In genomic region chr10:19167641-19168271, GRCm38 (mm10) we compare ENCODE assay signal across 8 mouse cellular contexts.
DNase-seq lines count a peak whose midpoint lies in the region; ATAC-seq and TF ChIP-seq lines count a peak whose summit lies in the region.

No protein-coding gene starts in this region.

- ATAC-seq in heart, embryonic 13.5 days (ENCODE audit: extremely low read depth, insufficient number of reproducible peaks, low FRiP score, low TSS enrichment) = peak; percentile 73
- peak; percentile 25; the same call in 1 of the 2 replicates for ATAC-seq in liver, postnatal 0 days

- DNase-seq in B cell, adult 2 months = peak; percentile 25 to 26
- peak; percentile 74 for DNase-seq in ZHBTc4 (ENCODE audit: low read depth, low spot score)
- DNase-seq in liver, postnatal 0 days = no peak
- DNase-seq in retina, embryonic 14.5 days (ENCODE audit: low spot score) = peak; percentile 60
- DNase-seq in spleen, postnatal 4 days (ENCODE audit: low spot score in 2 of 2) = no peak
- DNase-seq in ovary, postnatal 36 days (ENCODE audit: low spot score) = no peak
- no peak for DNase-seq in frontal cortex, postnatal 14 days (ENCODE audit: low spot score in 2 of 2)

- peak overlapping the region; percentile 79 for H3K27ac ChIP-seq in heart, embryonic 13.5 days (replicated peaks)
- H3K27ac ChIP-seq in liver, postnatal 0 days (ENCODE audit: low read depth) = peak overlapping the region; percentile 29; the same call in 1 of the 2 replicates

- no peak for TF ChIP-seq CTCF in liver, postnatal 0 days (IDR thresholded peaks at IDR 0.05; ENCODE audit: low read depth)

- H3K9ac ChIP-seq in heart, embryonic 13.5 days = 0 out of 2 replicates have a peak overlapping the region, but pooled peaks have one; percentile 44
- no peak overlapping the region for H3K9ac ChIP-seq in liver, postnatal 0 days (replicated peaks)

- 27% methylated on average over 8 of the region's 8 CpGs for WGBS in heart, embryonic 13.5 days
- 19% methylated on average over 8 of the region's 8 CpGs for WGBS in liver, postnatal 0 days (ENCODE audit: insufficient replicate concordance)

- H3K4me2 ChIP-seq in heart, embryonic 13.5 days = peak overlapping the region; percentile 58
- H3K4me2 ChIP-seq in liver, postnatal 0 days (ENCODE audit: low read depth, low read length) = peak overlapping the region; percentile 32; the same call in 1 of the 2 replicates

- H3K4me3 ChIP-seq in heart, embryonic 13.5 days = peak overlapping the region; percentile 18
- H3K4me3 ChIP-seq in liver, postnatal 0 days (ENCODE audit: low read depth, low read length) = no peak overlapping the region

- H3K36me3 ChIP-seq in heart, embryonic 13.5 days = no peaks in the 10 kb centered on the region
- H3K36me3 ChIP-seq in liver, postnatal 0 days (replicated peaks; ENCODE audit: insufficient read depth, low read length) = no peaks in the 10 kb centered on the region

- no peak for TF ChIP-seq EP300 in liver, postnatal 0 days (IDR thresholded peaks at IDR 0.05; ENCODE audit: low read depth)

- no peaks in the 10 kb centered on the region for H3K27me3 ChIP-seq in heart, embryonic 13.5 days (replicated peaks)
- no peaks in the 10 kb centered on the region for H3K27me3 ChIP-seq in liver, postnatal 0 days (ENCODE audit: insufficient read depth, low read length)

- no peaks in the 10 kb centered on the region for H3K9me3 ChIP-seq in heart, embryonic 13.5 days
- no peaks in the 10 kb centered on the region for H3K9me3 ChIP-seq in liver, postnatal 0 days (ENCODE audit: low read length)

- peaks cover 40% of the 10 kb centered on the region for H3K4me1 ChIP-seq in heart, embryonic 13.5 days
- peaks cover 3% of the 10 kb centered on the region for H3K4me1 ChIP-seq in liver, postnatal 0 days (ENCODE audit: insufficient read depth)

Comparison
In these comparisons a context has a peak if more than half of its experiments do, and no peak if none do; other contexts are left out.
1. DNase-seq: peak in B cell, adult 2 months (2 of 2), ZHBTc4 (single experiment) and retina, embryonic 14.5 days (single experiment); none in liver, postnatal 0 days (single experiment), spleen, postnatal 4 days (0 of 2), ovary, postnatal 36 days (single experiment) and frontal cortex, postnatal 14 days (0 of 2).